Comparison of ENCODE assay signal across 1 mouse cellular context in genomic region chr11:79993356-79994270, GRCm38 (mm10).
TF ChIP-seq lines count a peak whose summit lies in the region.

No protein-coding gene starts in this region.

TF ChIP-seq in CH12.LX, 34 proteins besides CTCF, POLR2A, EP300 and RAD21 (continued from another document):
- TF ChIP-seq ZMIZ1 (IDR thresholded peaks at IDR 0.05; ENCODE audit: low read depth, low read length) (peak; percentile 44), CHD1 (IDR thresholded peaks at IDR 0.05; ENCODE audit: low read depth, low read length) (no peak), BHLHE40 (IDR thresholded peaks at IDR 0.05; ENCODE audit: low read depth, low read length) (no peak), MEF2A (IDR thresholded peaks at IDR 0.05; ENCODE audit: borderline replicate concordance, low read depth, low read length) (no peak), KAT2A (IDR thresholded peaks at IDR 0.05; ENCODE audit: insufficient replicate concordance, low read length) (no peak), NRF1 (IDR thresholded peaks at IDR 0.05; ENCODE audit: low read depth, low read length) (no peak), RCOR1 (conservative IDR thresholded peaks at IDR 0.05; ENCODE audit: low read depth, low read length) (no peak), MYC (IDR thresholded peaks at IDR 0.05; ENCODE audit: low read depth, low read length) (no peak), HCFC1 (IDR thresholded peaks at IDR 0.05; ENCODE audit: low read depth, low read length) (no peak), MAFK (IDR thresholded peaks at IDR 0.05; ENCODE audit: insufficient replicate concordance, low read length) (no peak), PAX5 (IDR thresholded peaks at IDR 0.05; ENCODE audit: low read length) (no peak), IRF4 (IDR thresholded peaks at IDR 0.05; ENCODE audit: low read depth, low read length) (no peak; the same call in 1 of the 2 replicates), POLR2AphosphoS2 (IDR thresholded peaks at IDR 0.05; ENCODE audit: low read depth, low read length) (no peak), SIN3A (IDR thresholded peaks at IDR 0.05; ENCODE audit: low read length) (peak; percentile 83), MXI1 (IDR thresholded peaks at IDR 0.05; ENCODE audit: low read depth, low read length) (peak; percentile 58), USF2 (conservative IDR thresholded peaks at IDR 0.05; ENCODE audit: low read depth, low read length) (no peak), ELF1 (IDR thresholded peaks at IDR 0.05; ENCODE audit: low read depth, low read length) (0 out of 2 replicates have a peak, but pooled peaks have one; percentile 3), MAZ (IDR thresholded peaks at IDR 0.05; ENCODE audit: low read depth, low read length) (peak; percentile 22; the same call in 1 of the 2 replicates), ZKSCAN1 (IDR thresholded peaks at IDR 0.05; ENCODE audit: borderline replicate concordance, low read depth, low read length) (no peak), ZC3H11A (IDR thresholded peaks at IDR 0.05; ENCODE audit: low read depth, low read length) (no peak)
TF ChIP-seq in CH12.LX: peak in this region for 8.
